Mouse (Mus musculus): ENCODE measurements around the gene Gm20661. TPM values are rescaled to one million over a fixed set of nuclear protein-coding genes. Genes with fewer than 3 reads are reported as not detected.
"Not testable (repeated sequence)": the region's sequence is repeated elsewhere in the genome, so short reads cannot be mapped to it uniquely, and the experiment has no call there.

Gene Gm20661
- total RNA-seq, 2 experiments from 2014 or later: 1.2 to 2.3 TPM

GRCm38 (mm10) chr9:108001922-108002770, 19.3 kb downstream of the Gm20661 start, which contains the start of gene Ip6k1:
Ip6k1 (plus strand) TSS chr9:108002501.
- peak; percentile 100 for DNase-seq

DNA sequence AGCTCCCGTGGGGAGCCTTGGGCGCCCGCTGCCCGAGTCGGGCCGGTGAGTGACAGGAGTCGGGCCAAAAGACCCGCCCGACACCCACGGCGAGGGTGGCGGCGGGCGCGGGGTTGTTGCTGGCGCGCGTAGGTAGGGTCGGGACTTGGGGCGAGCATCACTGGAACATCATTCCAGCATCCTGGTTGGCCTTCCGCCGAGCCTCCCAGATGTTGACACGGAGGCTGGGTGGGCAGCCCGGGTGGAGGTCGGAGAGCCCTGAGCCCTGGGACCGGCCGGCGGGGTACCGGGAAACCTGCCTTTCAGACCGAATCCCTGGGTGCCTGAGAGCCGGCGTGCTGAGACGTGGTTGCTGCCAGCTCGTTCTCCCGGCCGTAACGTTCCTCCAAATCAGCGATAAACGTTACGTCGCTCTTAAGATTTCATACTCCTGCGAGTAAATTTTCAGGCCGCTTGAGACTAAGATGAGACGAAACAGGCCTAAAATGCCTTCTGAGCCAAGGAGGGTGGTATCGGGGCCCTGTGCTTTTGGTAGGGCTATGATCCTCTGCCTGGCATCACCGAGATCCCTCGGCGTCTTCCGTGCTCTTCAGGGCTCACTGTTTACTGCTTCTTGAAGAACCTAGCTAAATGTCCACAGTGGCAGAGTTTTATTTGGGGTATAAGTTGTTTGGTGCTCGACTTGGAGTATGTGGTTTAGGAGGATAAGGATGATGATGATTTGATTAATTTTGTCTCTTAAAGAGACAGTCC, 20.1 kb downstream of the Gm20661 start:
- DNase-seq: no peak

GRCm38 (mm10) chr9:108003531-108003890, 20.7 kb downstream of the Gm20661 start:
- DNase-seq: no peak

DNA sequence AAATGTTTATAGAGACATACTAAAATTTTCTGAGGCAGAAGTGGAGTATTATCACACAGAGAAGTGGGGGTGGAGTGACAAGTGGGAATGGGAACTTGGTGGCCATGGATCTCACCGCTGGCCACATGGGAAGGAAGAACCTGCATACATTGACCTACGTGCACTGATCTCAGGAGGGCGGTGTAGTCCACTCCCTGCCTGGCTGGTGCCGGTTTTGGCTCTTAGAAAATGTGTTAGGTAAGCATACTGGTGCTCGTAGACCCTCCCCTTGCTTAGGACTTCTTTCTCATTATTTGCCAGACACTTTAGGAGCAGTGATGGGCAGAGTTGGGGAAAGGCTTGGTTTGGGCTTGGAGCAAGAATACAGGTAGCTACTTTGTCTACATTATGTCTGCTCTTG, 25.2 kb downstream of the Gm20661 start:
- no peak for DNase-seq

- DNase-seq: no peak
Measured at GRCm38 (mm10) chr9:108010385-108010784, 27.5 kb downstream of the Gm20661 start.

DNA sequence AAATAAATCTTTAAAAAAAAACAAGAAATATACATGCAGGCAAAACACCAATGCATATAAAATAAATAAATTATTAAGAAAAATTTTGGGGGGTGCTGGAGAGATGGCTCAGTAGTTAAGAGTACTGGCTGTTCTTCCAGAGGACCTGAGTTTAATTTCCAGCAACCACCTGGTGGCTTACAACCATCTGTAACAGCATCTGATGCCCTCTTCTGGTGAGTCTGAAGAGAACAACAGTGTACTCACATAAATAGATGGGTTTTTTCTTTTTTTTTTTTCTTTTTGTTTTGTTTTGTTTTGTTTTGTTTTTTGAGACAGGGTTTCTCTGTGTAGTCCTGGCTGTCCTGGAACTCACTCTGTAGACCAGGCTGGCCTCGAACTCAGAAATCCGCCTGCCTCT, 30.7 kb downstream of the Gm20661 start:
- DNase-seq: not testable (repeated sequence)

DNA sequence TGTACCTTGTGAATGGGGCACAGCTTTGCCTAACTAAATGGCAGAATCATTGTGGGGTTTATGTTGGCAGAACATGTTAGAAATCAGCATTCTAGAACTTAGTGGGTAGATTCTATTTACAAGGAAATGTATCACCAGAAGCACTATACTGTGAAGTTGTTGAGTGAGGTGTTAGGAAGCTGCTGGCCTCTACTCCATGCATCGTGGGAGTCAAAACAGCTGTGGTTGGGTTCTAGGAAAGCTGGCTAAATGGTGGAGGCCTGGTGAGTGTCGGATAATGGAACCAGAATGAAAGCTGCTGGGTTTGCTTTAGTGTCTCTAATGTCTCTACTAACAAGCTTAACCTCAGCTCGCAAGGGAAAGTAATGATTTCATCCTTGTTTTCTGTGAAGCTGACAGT, 34.3 kb downstream of the Gm20661 start:
- no peak for DNase-seq

- no peak for DNase-seq
Measured at GRCm38 (mm10) chr9:108020741-108021140, 37.9 kb downstream of the Gm20661 start.

GRCm38 (mm10) chr9:108023216-108023615, 40.4 kb downstream of the Gm20661 start:
- DNase-seq: no peak

DNA sequence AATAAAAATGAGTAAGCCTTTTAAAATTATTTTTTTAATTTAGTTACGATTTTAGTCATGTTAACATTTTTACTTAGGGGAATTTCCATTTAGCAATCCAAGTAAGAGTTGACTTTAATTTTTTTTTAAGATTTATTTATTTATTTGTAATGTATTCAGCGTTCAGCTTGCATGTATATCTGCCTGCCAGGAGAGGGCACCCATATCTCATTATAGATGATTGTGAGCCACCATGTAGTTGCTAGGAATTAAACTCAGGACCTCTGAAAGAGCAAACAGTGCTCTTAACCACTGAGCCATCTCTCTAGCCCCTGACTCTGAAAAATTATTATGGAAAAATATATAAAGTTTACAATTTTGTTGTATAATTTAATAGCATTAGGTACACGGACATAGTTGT, 43.7 kb downstream of the Gm20661 start:
- DNase-seq: no peak

- no peak for DNase-seq
Measured at GRCm38 (mm10) chr9:108027867-108028266, 45.0 kb downstream of the Gm20661 start.

GRCm38 (mm10) chr9:108032126-108032525, 49.3 kb downstream of the Gm20661 start:
- DNase-seq: no peak

DNA sequence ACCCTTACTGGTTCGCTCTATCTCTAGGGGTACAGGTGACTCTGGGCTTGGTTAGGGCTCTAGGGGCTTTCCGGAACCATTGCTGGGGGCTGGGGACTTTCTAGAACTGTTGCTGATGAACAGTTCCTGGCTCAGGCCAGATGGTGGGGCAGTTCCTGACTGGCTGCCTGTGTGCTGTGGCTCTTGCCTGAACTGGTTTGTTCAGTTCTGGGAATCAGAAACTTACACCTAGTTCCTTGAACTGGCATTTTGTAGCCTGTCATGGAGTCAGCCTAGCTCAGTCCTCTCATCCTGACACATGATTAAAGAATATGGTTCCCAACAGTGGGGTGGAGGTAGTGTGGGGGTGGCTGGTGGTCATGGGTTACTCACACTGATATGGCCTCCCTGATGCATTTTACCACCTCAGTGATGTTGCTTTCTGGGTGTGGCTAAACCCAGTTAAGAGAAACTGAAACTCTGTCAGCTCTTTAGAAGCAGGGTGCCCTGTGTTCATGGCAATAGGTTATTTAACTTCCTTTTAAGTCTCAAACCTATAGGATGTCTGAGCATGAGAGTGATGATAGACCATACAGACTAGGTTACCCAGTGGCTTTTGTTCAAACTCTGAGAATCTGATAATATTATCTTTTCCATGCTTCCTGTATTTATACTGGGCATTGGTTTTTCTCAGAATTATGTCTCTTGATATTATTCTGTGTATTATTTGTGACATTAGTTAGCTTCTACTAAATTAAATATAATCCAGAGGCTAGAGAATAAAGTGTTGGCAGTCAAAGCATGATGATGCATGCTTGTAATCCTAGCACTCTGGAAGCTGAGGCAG, 52.7 kb downstream of the Gm20661 start:
- DNase-seq: no peak

Other genes with a start within 250 kb of the Gm20661 start
- gene Rbm5, start 212.1 kb upstream of the Gm20661 start, total RNA-seq (2021): 100 to 1,000 TPM; 143 to 166 TPM
- 10 to 100 TPM; 58.4 to 72.0 TPM for gene Rbm6, start 109.8 kb upstream of the Gm20661 start, total RNA-seq (2021)
- gene Mon1a, start 94.9 kb upstream of the Gm20661 start, total RNA-seq (2021): 10 to 100 TPM; 23.0 to 25.5 TPM
- 1 to 10 TPM; 1.6 to 1.7 TPM for gene Mst1r, start 76.2 kb upstream of the Gm20661 start, total RNA-seq (2021)
- not detected for gene Actl11, start 54.6 kb upstream of the Gm20661 start, total RNA-seq (2021)
- gene Camkv, start 47.4 kb upstream of the Gm20661 start, total RNA-seq (2021): 100 to 1,000 TPM; 510 to 566 TPM
- 10 to 100 TPM; 28.2 to 29.2 TPM for gene Traip, start 32.9 kb upstream of the Gm20661 start, total RNA-seq (2021)
- 1 to 10 TPM; 4.6 to 5.2 TPM for gene Uba7, start 7.6 kb upstream of the Gm20661 start, total RNA-seq (2021)
- gene Inka1, start 2.8 kb downstream of the Gm20661 start, total RNA-seq (2021): 10 to 100 TPM; 10.3 to 10.6 TPM
- gene Cdhr4, start 9.4 kb downstream of the Gm20661 start, total RNA-seq (2021): 1 to 10 TPM; 3.7 to 5.5 TPM
- gene Gm20662, start 13.3 kb downstream of the Gm20661 start, total RNA-seq (2021): 1 to 10 TPM; 1.6 to 3.8 TPM
- gene Ip6k1, start 19.4 kb downstream of the Gm20661 start, total RNA-seq (2021): 100 to 1,000 TPM; 223 to 238 TPM
- gene Gmppb, start 66.2 kb downstream of the Gm20661 start, total RNA-seq (2021): 10 to 100 TPM; 16.9 to 17.5 TPM
- gene Amigo3, start 70.1 kb downstream of the Gm20661 start, total RNA-seq (2021): 1 to 10 TPM; 1.8 to 2.6 TPM
- gene Mst1, start 97.4 kb downstream of the Gm20661 start, total RNA-seq (2021): not detected
- gene Rnf123, start 100.3 kb downstream of the Gm20661 start, total RNA-seq (2021): 100 to 1,000 TPM; 104 to 110 TPM
- 10 to 100 TPM; 31.1 to 37.6 TPM for gene Apeh, start 111.5 kb downstream of the Gm20661 start, total RNA-seq (2021)
- 100 to 1,000 TPM; 216 to 234 TPM for gene Bsn, start 207.3 kb downstream of the Gm20661 start, total RNA-seq (2021)

Measured in layer of hippocampus, postnatal 36 days (tissue).